In the genomic region with DNA sequence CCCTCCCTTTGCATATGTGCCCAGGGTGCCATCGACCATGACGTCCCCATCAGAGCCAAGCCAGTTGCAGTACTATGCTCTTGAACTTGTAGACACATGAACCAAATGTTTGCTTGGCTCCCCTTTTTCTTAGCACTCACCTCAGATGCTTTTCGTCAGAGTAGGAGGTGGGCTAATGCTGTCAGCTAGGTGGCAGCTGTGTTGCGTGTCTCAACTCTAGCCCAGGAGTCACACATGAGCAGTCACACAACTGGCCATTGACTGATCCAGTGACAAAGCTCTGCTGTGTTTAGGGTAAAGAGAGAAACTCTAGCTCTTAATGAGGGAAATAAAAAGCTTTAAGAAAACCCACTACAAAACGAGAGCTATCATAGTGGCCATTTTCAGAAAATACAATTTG, we compare ENCODE assay signal across 17 mouse cellular contexts. TPM values are rescaled to one million over a fixed set of nuclear protein-coding genes. Genes with fewer than 3 reads are reported as not detected.
A peak's percentile ranks its signal among the peaks of the same experiment; 100 is the strongest.
DNase-seq lines count a peak whose midpoint lies in the region; ATAC-seq and TF ChIP-seq lines count a peak whose summit lies in the region.
"Had no signal": no experiment of that assay in that cellular context is flagged by ENCODE, and none has a peak within 500 bp of the region (broad histone marks: within the 10 kb centered on the region; RNA-seq: fewer than 3 reads in every experiment).

No protein-coding gene starts in this region.

- TF ChIP-seq CTCF in brain, embryonic 14.5 days (IDR thresholded peaks at IDR 0.05; ENCODE audit: borderline replicate concordance, extremely low read depth, insufficient read depth, insufficient read length) = peak; percentile 9; the same call in 1 of the 2 replicates

- 49% methylated on average over 5 of the region's 5 CpGs for WGBS in kidney, embryonic 14.5 days
- 58% methylated on average over 5 of the region's 5 CpGs for WGBS in midbrain, embryonic 14.5 days
- WGBS in midbrain, embryonic 11.5 days = 62% methylated on average over 5 of the region's 5 CpGs

- 0 out of 2 replicates have a peak, but pooled peaks have one; percentile 66 for ATAC-seq in kidney, embryonic 14.5 days (ENCODE audit: low FRiP score, low TSS enrichment)
- no peak for ATAC-seq in midbrain, embryonic 14.5 days (ENCODE audit: low FRiP score, low TSS enrichment)
- no peak for ATAC-seq in midbrain, embryonic 11.5 days (ENCODE audit: low FRiP score)
- ATAC-seq: liver, embryonic 12.5 days had no signal

- no peak for TF ChIP-seq POLR2A in brain, embryonic 14.5 days (IDR thresholded peaks at IDR 0.05; ENCODE audit: borderline replicate concordance, extremely low read depth, insufficient read depth, insufficient read length, poor library complexity, severe bottlenecking)

- no peaks in the 10 kb centered on the region for H3K36me3 ChIP-seq in kidney, embryonic 14.5 days (ENCODE audit: control insufficient read depth, insufficient read depth, low read length)
- no peaks in the 10 kb centered on the region for H3K36me3 ChIP-seq in midbrain, embryonic 14.5 days (ENCODE audit: control insufficient read depth, insufficient read depth, low read length)
- no peaks in the 10 kb centered on the region for H3K36me3 ChIP-seq in midbrain, embryonic 11.5 days (ENCODE audit: control insufficient read depth, insufficient read depth, low read length)
- H3K36me3 ChIP-seq: heart, embryonic 13.5 days; limb, embryonic 12.5 days; liver, embryonic 12.5 days; midbrain, embryonic 12.5 days had no signal

- no peaks in the 10 kb centered on the region for H3K4me1 ChIP-seq in kidney, embryonic 14.5 days (ENCODE audit: control insufficient read depth, insufficient read depth, low read length)
- H3K4me1 ChIP-seq in midbrain, embryonic 14.5 days (ENCODE audit: control insufficient read depth, insufficient read depth, low read length) = no peaks in the 10 kb centered on the region
- no peaks in the 10 kb centered on the region for H3K4me1 ChIP-seq in midbrain, embryonic 11.5 days (ENCODE audit: control insufficient read depth, insufficient read depth, low read length)
- H3K4me1 ChIP-seq: heart, embryonic 13.5 days; limb, embryonic 12.5 days; liver, embryonic 12.5 days; midbrain, embryonic 12.5 days had no signal

- H3K9ac ChIP-seq in kidney, embryonic 14.5 days (ENCODE audit: low read depth, low read length) = no peak overlapping the region
- no peak overlapping the region for H3K9ac ChIP-seq in midbrain, embryonic 14.5 days (replicated peaks; ENCODE audit: low read length)
- H3K9ac ChIP-seq in midbrain, embryonic 11.5 days (ENCODE audit: low read length) = no peak overlapping the region
- H3K9ac ChIP-seq: heart, embryonic 13.5 days; limb, embryonic 12.5 days; liver, embryonic 12.5 days; midbrain, embryonic 12.5 days had no signal

- H3K9me3 ChIP-seq in kidney, embryonic 14.5 days (ENCODE audit: control insufficient read depth, low read length) = no peaks in the 10 kb centered on the region
- no peaks in the 10 kb centered on the region for H3K9me3 ChIP-seq in midbrain, embryonic 14.5 days (ENCODE audit: control insufficient read depth, low read length)
- H3K9me3 ChIP-seq in midbrain, embryonic 11.5 days (ENCODE audit: control insufficient read depth, low read length) = no peaks in the 10 kb centered on the region
- H3K9me3 ChIP-seq: heart, embryonic 13.5 days; limb, embryonic 12.5 days; liver, embryonic 12.5 days; midbrain, embryonic 12.5 days had no signal

- DNase-seq in embryo, embryonic 10 days (ENCODE audit: low spot score) = peak; percentile 8
- DNase-seq in embryo, embryonic 9.5 days (ENCODE audit: extremely low spot score) = no peak
- DNase-seq in kidney, adult 18-20 months = no peak
- peak; percentile 25 for DNase-seq in midbrain, embryonic 14.5 days
- DNase-seq in midbrain, embryonic 11.5 days (ENCODE audit: low spot score, missing footprints) = no peak
- peak; percentile 16 for DNase-seq in brain, embryonic 14.5 days (ENCODE audit: low read depth)
- no peak for DNase-seq in adrenal gland, postnatal 4 days (ENCODE audit: low spot score in 2 of 2)
- DNase-seq: cerebellum, postnatal 14 days; gastrocnemius, postnatal 14 days; heart, adult 18-20 months; lung, adult 2 months; right cerebral cortex, postnatal 4 days had no signal

- no peaks in the 10 kb centered on the region for H3K27me3 ChIP-seq in kidney, embryonic 14.5 days (ENCODE audit: control insufficient read depth, insufficient read depth, low read length)
- H3K27me3 ChIP-seq in midbrain, embryonic 14.5 days (ENCODE audit: control insufficient read depth, insufficient read depth, low read length) = no peaks in the 10 kb centered on the region
- no peaks in the 10 kb centered on the region for H3K27me3 ChIP-seq in midbrain, embryonic 11.5 days (ENCODE audit: control insufficient read depth, insufficient read depth, low read length)
- H3K27me3 ChIP-seq: limb, embryonic 12.5 days; midbrain, embryonic 12.5 days had no signal

- H3K4me2 ChIP-seq in kidney, embryonic 14.5 days (replicated peaks; ENCODE audit: low read depth, low read length) = no peak overlapping the region
- H3K4me2 ChIP-seq in midbrain, embryonic 14.5 days (ENCODE audit: low read length) = no peak overlapping the region
- no peak overlapping the region for H3K4me2 ChIP-seq in midbrain, embryonic 11.5 days
- H3K4me2 ChIP-seq: heart, embryonic 13.5 days; limb, embryonic 12.5 days; liver, embryonic 12.5 days; midbrain, embryonic 12.5 days had no signal

- H3K27ac ChIP-seq in kidney, embryonic 14.5 days (ENCODE audit: low read depth, low read length) = no peak overlapping the region
- no peak overlapping the region for H3K27ac ChIP-seq in midbrain, embryonic 14.5 days (replicated peaks; ENCODE audit: low read depth, low read length)
- no peak overlapping the region for H3K27ac ChIP-seq in midbrain, embryonic 11.5 days (ENCODE audit: low read depth, low read length)
- H3K27ac ChIP-seq: heart, embryonic 13.5 days; limb, embryonic 12.5 days; liver, embryonic 12.5 days; midbrain, embryonic 12.5 days had no signal

- H3K4me3 ChIP-seq in kidney, embryonic 14.5 days (ENCODE audit: low read length) = no peak overlapping the region
- no peak overlapping the region for H3K4me3 ChIP-seq in midbrain, embryonic 14.5 days (replicated peaks; ENCODE audit: low read depth, low read length)
- no peak overlapping the region for H3K4me3 ChIP-seq in midbrain, embryonic 11.5 days (ENCODE audit: low read depth, low read length)
- H3K4me3 ChIP-seq: heart, embryonic 13.5 days; limb, embryonic 12.5 days; liver, embryonic 12.5 days; midbrain, embryonic 12.5 days had no signal

RNA-seq across cellular contexts. Expression of gene Tm2d3, which starts 22.8 kb away (rescaled TPM):
- 87.0 and 108 TPM in 2 replicates for polyA plus RNA-seq in kidney, embryonic 14.5 days (2014; fragmentation: Nextera tagmentation; extraction: Ambion mirVana)
- polyA plus RNA-seq in midbrain, embryonic 14.5 days (2014; fragmentation: Nextera tagmentation; extraction: Ambion mirVana) = 85.2 and 90.8 TPM in 2 replicates
- 67.0 and 68.8 TPM in 2 replicates for polyA plus RNA-seq in midbrain, embryonic 11.5 days (2014; fragmentation: Nextera tagmentation; extraction: Ambion mirVana)
- 104 and 170 TPM in 2 replicates for polyA plus RNA-seq in brain, embryonic 14.5 days (2012; rRNA removed)
- total RNA-seq in adrenal gland, postnatal 4 days (2021) = 10 to 100 TPM; 41.9 to 44.3 TPM

Comparison
In these comparisons a context has a peak if more than half of its experiments do, and no peak if none do; other contexts are left out.
1. DNase-seq: peak in embryo, embryonic 10 days (single experiment), midbrain, embryonic 14.5 days (single experiment) and brain, embryonic 14.5 days (single experiment); none in embryo, embryonic 9.5 days (single experiment), kidney, adult 18-20 months (single experiment), midbrain, embryonic 11.5 days (single experiment) and adrenal gland, postnatal 4 days (0 of 2).